Mouse (Mus musculus) heart, postnatal 0 days (tissue): ENCODE measurements around the gene Nrxn2.

ENCODE experiments used
- CTCF ChIP-seq: IDR thresholded peaks from 2 replicates; pipeline ENCODE4 v1.5.1; 2016; ENCODE audit warnings: antibody characterized with exemption, control low read depth, low read depth
- EP300 ChIP-seq: IDR thresholded peaks from 2 replicates; pipeline ENCODE4 v1.6.1; 2016; ENCODE audit warnings: antibody characterized with exemption, low read depth

DNA sequence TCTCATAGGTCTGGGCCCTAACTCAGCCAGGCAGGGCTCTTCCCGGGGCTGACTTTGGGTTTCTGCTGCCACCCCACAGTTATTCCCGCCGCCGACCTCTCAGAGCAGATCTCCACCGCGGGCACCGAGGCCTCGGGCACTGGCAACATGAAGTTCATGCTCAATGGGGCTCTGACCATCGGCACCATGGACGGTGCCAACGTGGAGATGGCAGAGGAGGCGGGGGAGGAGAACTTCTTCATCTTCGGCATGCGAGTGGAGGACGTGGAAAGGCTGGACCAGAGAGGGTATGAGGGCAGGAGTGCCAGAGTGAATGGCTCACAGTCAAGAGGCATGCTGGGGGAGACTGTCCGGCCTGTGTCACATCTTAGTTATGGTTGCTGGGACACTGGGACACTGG, 24.9 kb upstream of the Nrxn2 start:
- TF ChIP-seq EP300, result no peak
- no peak for TF ChIP-seq CTCF
